Comparison of ENCODE assay signal across 8 mouse cellular contexts in genomic region chr5:144256888-144257287, GRCm38 (mm10). TPM values are rescaled to one million over a fixed set of nuclear protein-coding genes. Genes with fewer than 3 reads are reported as not detected.
DNase-seq lines count a peak whose midpoint lies in the region; ATAC-seq and TF ChIP-seq lines count a peak whose summit lies in the region.

No protein-coding gene starts in this region.

- ATAC-seq in embryonic facial prominence, embryonic 14.5 days (ENCODE audit: low read depth): no peak
- ATAC-seq in intestine, embryonic 16.5 days: no peak
- no peak for ATAC-seq in neural tube, embryonic 12.5 days (ENCODE audit: low FRiP score, low read depth)

- H3K27me3 ChIP-seq in liver, adult 2 months (ENCODE audit: control insufficient read depth, insufficient read depth, low read length): no peaks in the 10 kb centered on the region
- no peaks in the 10 kb centered on the region for H3K27me3 ChIP-seq in embryonic facial prominence, embryonic 14.5 days (replicated peaks; ENCODE audit: control insufficient read depth, insufficient read depth, low read length)
- no peaks in the 10 kb centered on the region for H3K27me3 ChIP-seq in intestine, embryonic 16.5 days (replicated peaks; ENCODE audit: control insufficient read depth, insufficient read depth, low read length)
- no peaks in the 10 kb centered on the region for H3K27me3 ChIP-seq in neural tube, embryonic 12.5 days (replicated peaks)

- H3K9me3 ChIP-seq in embryonic facial prominence, embryonic 14.5 days (ENCODE audit: control insufficient read depth, low read length): no peaks in the 10 kb centered on the region
- H3K9me3 ChIP-seq in intestine, embryonic 16.5 days (ENCODE audit: control insufficient read depth, low read length): no peaks in the 10 kb centered on the region
- no peaks in the 10 kb centered on the region for H3K9me3 ChIP-seq in neural tube, embryonic 12.5 days

- H3K9ac ChIP-seq in liver, adult 2 months (ENCODE audit: low read depth, low read length): peak overlapping the region; percentile 94
- H3K9ac ChIP-seq in embryonic facial prominence, embryonic 14.5 days (ENCODE audit: low read depth, low read length): peak overlapping the region; percentile 93
- peak overlapping the region; percentile 97 for H3K9ac ChIP-seq in intestine, embryonic 16.5 days (ENCODE audit: low read depth, low read length)
- H3K9ac ChIP-seq in neural tube, embryonic 12.5 days: peak overlapping the region; percentile 96

- TF ChIP-seq CTCF in liver, adult 2 months (IDR thresholded peaks at IDR 0.05; ENCODE audit: low read depth, low read length): no peak

- H3K4me1 ChIP-seq in liver, adult 2 months (ENCODE audit: control insufficient read depth, insufficient read depth, low read length): peaks cover 42% of the 10 kb centered on the region
- peaks cover 38% of the 10 kb centered on the region for H3K4me1 ChIP-seq in embryonic facial prominence, embryonic 14.5 days (ENCODE audit: control insufficient read depth, insufficient read depth, low read length)
- peaks cover 41% of the 10 kb centered on the region for H3K4me1 ChIP-seq in intestine, embryonic 16.5 days (ENCODE audit: control insufficient read depth, insufficient read depth, low read length)
- H3K4me1 ChIP-seq in neural tube, embryonic 12.5 days: peaks cover 40% of the 10 kb centered on the region

- 73% methylated on average over 1 of the region's 1 CpGs for WGBS in liver, adult 2 months
- 40% methylated on average over 1 of the region's 1 CpGs for WGBS in embryonic facial prominence, embryonic 14.5 days
- 50% methylated on average over 1 of the region's 1 CpGs for WGBS in intestine, embryonic 16.5 days
- 42% methylated on average over 1 of the region's 1 CpGs for WGBS in neural tube, embryonic 12.5 days

- H3K4me3 ChIP-seq in liver, adult 2 months (ENCODE audit: insufficient read depth, low read depth, low read length): peak overlapping the region; percentile 80
- H3K4me3 ChIP-seq in embryonic facial prominence, embryonic 14.5 days (ENCODE audit: low read depth, low read length): peak overlapping the region; percentile 82
- peak overlapping the region; percentile 99 for H3K4me3 ChIP-seq in intestine, embryonic 16.5 days (ENCODE audit: low read length)
- peak overlapping the region; percentile 99 for H3K4me3 ChIP-seq in neural tube, embryonic 12.5 days

- no peaks in the 10 kb centered on the region for H3K36me3 ChIP-seq in liver, adult 2 months (ENCODE audit: control insufficient read depth, insufficient read depth, low read length)
- peaks cover 25% of the 10 kb centered on the region; the same call in 1 of the 2 replicates for H3K36me3 ChIP-seq in embryonic facial prominence, embryonic 14.5 days (ENCODE audit: control insufficient read depth, insufficient read depth, low read length)
- H3K36me3 ChIP-seq in intestine, embryonic 16.5 days (ENCODE audit: control insufficient read depth, insufficient read depth, low read length): 0 out of 2 replicates have a peak, but pooled peaks cover 6% of the 10 kb centered on the region
- H3K36me3 ChIP-seq in neural tube, embryonic 12.5 days: peaks cover 11% of the 10 kb centered on the region; the same call in 1 of the 2 replicates

- no peak for TF ChIP-seq POLR2A in liver, adult 2 months (IDR thresholded peaks at IDR 0.05; ENCODE audit: extremely low read depth, insufficient read depth, low read length)

- H3K79me2 ChIP-seq in liver, adult 2 months (ENCODE audit: control insufficient read depth, insufficient read depth, low read length): peaks cover 40% of the 10 kb centered on the region

- DNase-seq in liver, adult 2 months (ENCODE audit: extremely low read depth, low read depth, low spot score): no peak
- DNase-seq in liver: no peak
- no peak for DNase-seq in embryonic facial prominence, embryonic 14.5 days (ENCODE audit: low spot score)
- no peak for DNase-seq in cerebellum, adult 18-20 months
- no peak for DNase-seq in cerebellum, adult 11 months
- DNase-seq in adrenal gland, postnatal 4 days (ENCODE audit: low spot score in 2 of 2): no peak

- peak overlapping the region; percentile 68 for H3K27ac ChIP-seq in liver, adult 2 months (replicated peaks; ENCODE audit: insufficient read depth, low read depth, low read length)
- peak overlapping the region; percentile 86; the same call in 1 of the 2 replicates for H3K27ac ChIP-seq in embryonic facial prominence, embryonic 14.5 days (replicated peaks; ENCODE audit: low read depth, low read length)
- peak overlapping the region; percentile 93; the same call in 1 of the 2 replicates for H3K27ac ChIP-seq in intestine, embryonic 16.5 days (ENCODE audit: low read length)
- H3K27ac ChIP-seq in neural tube, embryonic 12.5 days: 0 out of 2 replicates have a peak overlapping the region, but pooled peaks have one; percentile 20

- peak overlapping the region; percentile 64 for H3K4me2 ChIP-seq in embryonic facial prominence, embryonic 14.5 days (ENCODE audit: low read depth, low read length)
- peak overlapping the region; percentile 83 for H3K4me2 ChIP-seq in intestine, embryonic 16.5 days (ENCODE audit: low read depth, low read length)
- H3K4me2 ChIP-seq in neural tube, embryonic 12.5 days (replicated peaks): peak overlapping the region; percentile 88

RNA-seq across cellular contexts. Expression of gene Bri3, which starts 12.7 kb away (rescaled TPM):
- total RNA-seq in liver, adult 2 months (2014; rRNA removed): 24.9 and 29.5 TPM in 2 replicates
- 74.6 and 85.7 TPM in 2 replicates for polyA plus RNA-seq in liver, adult 2 months (2012; rRNA removed)
- polyA plus RNA-seq in embryonic facial prominence, embryonic 14.5 days (2014; fragmentation: Nextera tagmentation; extraction: Ambion mirVana): 96.3 and 99.8 TPM in 2 replicates
- 111 and 142 TPM in 2 replicates for polyA plus RNA-seq in intestine, embryonic 16.5 days (2015; fragmentation: Nextera tagmentation; extraction: Ambion mirVana)
- 147 and 148 TPM in 2 replicates for polyA plus RNA-seq in neural tube, embryonic 12.5 days (2016; fragmentation: Nextera tagmentation; extraction: Ambion mirVana)
- 100 to 1,000 TPM; 102 to 108 TPM for total RNA-seq in adrenal gland, postnatal 4 days (2021)

RNA-seq across cellular contexts. Expression of gene Tecpr1, which starts 33.5 kb away (rescaled TPM):
- total RNA-seq in liver, adult 2 months (2014; rRNA removed): 5.9 and 6.6 TPM in 2 replicates
- 9.3 and 13.0 TPM in 2 replicates for polyA plus RNA-seq in liver, adult 2 months (2012; rRNA removed)
- 19.3 and 20.6 TPM in 2 replicates for polyA plus RNA-seq in embryonic facial prominence, embryonic 14.5 days (2014; fragmentation: Nextera tagmentation; extraction: Ambion mirVana)
- 19.3 and 20.4 TPM in 2 replicates for polyA plus RNA-seq in intestine, embryonic 16.5 days (2015; fragmentation: Nextera tagmentation; extraction: Ambion mirVana)
- polyA plus RNA-seq in neural tube, embryonic 12.5 days (2016; fragmentation: Nextera tagmentation; extraction: Ambion mirVana): 35.5 and 36.4 TPM in 2 replicates
- 10 to 100 TPM; 68.5 to 70.9 TPM for total RNA-seq in adrenal gland, postnatal 4 days (2021)

Comparison
In these comparisons a context has a peak if more than half of its experiments do, and no peak if none do; other contexts are left out.
1. H3K27ac ChIP-seq: peak in every context shown above with its lines; median percentile 93 in intestine, embryonic 16.5 days; 86 in embryonic facial prominence, embryonic 14.5 days; 68 in liver, adult 2 months; 20 in neural tube, embryonic 12.5 days.